Mouse (Mus musculus) spleen, postnatal 4 days (tissue): ENCODE data around the gene Smc6.

Source experiments
- DNase-seq, 2 experiments: peaks; one replicate each; pipeline ENCODE4 v3.0.0; 2022; ENCODE audit warnings: low spot score in 2 of 2

The Smc6 gene

DNA sequence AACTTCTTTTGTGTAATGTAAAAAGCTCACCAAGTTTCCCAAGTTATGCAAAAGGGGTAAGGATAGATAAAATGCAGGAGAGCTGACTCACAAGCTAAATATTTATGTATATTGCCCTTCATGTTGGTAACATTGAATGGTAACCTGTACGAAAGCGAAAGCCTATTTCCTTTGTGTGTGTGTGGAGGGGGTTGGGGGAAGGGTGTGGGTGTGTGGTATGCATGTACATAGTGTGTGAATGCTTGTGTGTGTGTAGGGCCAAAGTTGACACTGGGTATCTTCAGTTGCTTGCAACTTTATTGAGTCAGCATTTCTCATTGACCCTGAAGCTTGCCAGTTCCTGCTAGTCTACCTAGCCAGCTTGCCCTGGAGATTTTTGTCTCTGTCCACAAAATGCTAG, 15.9 kb downstream of the Smc6 start:
- no peak for DNase-seq

DNA sequence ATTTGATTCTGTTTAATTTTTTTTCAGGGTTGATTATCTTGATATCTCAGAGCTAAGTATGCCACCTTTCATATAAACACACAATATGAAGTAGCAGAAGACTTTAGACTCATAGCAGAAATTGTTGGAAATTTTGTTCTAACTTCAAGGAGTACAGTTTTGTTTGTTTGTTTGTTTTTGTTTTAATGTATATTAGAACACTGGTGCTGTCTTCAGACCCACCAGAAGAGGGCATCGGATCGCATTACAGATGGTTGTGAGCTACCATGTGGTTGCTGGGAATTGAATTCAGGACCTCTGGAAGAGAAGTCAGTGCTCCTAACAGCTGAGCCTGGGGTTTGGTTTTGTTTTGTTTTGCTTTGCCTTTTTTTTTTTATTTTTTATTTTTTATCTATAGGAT, 20.7 kb downstream of the Smc6 start:
- DNase-seq = no peak

DNA sequence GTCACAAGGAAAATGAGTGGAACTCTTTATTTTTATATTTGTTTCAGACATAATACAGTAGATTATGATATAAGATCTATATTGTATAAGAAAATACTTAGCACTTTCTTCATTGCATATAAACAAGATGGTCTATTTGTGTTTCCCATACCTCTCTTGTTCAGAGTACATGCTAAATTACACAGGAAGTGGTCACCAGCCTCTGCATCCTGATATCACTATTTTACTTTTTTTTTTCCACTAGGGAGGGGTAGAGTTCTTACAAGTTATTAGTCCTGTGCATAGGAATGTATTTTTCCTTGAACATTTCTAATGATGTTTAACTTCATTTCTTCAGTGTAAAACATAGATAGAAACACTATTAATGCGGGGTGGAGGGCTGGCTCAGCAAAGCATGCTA, 35.2 kb downstream of the Smc6 start:
- no peak for DNase-seq

DNA sequence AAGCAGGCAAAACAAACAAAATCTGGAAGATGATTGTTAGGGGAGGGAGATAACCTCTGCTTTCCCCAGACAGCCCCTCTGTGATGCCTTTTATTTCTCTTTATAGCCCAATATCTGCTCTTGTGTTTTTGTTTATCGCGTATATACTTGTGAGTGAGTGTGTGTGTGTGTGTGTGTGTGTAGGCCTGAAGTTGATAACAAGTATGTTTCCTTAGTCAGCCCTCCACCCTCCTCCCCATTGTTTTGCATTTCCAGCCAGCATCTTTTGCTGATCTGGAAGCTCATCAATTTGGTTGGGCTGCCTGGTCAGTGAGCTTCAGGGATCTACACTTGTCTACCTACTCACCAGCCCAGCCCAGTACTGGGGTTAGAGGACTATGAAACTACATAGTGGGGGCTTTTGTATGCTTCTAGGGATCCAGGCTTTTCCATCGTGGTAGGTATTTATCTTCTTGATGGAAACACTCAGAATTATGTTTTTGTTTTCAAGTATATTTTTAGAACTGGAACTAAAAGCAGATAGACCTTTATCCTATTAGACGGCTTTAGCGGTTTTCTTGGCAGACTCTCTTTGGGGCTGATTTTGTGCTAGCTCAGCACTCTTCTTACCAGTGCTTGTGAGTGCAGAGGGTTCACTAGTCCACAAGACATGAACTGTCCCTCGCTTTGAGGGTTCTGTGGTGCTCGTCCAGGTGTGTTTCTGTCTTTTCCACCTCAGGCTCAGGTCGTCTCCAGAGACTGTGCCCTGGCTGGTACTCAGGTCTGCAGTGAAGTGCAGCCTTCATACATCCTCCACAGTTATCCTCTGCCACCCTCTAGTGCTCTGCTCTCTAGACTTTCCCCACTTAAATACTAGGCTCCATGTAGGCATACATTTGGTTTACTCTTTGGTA, 41.3 kb downstream of the Smc6 start:
- DNase-seq = no peak

DNA sequence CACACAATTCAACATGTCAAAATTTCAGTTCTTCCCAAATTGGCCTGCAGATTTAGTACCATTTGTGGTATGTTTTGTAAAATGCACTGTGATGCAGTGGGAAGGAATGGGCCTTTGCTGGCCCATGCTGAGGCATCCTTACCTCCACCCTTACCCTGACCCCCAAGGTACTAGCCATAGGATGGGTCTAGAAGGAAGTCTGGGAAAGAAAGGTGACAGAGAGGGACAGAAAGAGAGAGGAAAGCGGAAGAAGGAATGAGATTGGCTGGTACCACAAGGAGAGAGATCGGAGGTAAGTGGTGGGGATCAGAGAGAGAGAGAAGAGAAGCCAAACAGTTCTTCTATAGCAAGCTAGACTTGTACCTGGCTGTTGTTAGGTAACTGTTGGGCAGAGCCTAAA, 45.4 kb downstream of the Smc6 start:
- no peak for DNase-seq

DNA sequence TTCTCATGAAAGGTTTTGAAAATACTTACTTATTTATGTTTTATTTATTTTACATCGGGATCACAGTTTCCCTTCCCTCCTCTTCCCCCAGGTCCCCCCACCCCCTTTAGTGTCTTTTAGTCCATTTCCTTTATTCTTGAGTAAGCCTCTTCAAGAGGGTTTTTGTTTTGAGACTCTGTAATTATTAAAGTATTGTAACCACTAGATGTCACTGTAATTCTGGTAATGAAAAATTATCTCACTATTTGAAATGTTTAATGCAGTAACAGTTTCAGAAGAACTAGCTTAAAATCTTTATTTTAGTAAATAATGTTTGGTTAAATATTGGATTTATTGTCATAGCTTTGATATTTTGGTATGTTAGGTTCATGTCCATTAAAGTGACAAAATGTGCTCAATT, 48.2 kb downstream of the Smc6 start:
- DNase-seq = no peak

DNA sequence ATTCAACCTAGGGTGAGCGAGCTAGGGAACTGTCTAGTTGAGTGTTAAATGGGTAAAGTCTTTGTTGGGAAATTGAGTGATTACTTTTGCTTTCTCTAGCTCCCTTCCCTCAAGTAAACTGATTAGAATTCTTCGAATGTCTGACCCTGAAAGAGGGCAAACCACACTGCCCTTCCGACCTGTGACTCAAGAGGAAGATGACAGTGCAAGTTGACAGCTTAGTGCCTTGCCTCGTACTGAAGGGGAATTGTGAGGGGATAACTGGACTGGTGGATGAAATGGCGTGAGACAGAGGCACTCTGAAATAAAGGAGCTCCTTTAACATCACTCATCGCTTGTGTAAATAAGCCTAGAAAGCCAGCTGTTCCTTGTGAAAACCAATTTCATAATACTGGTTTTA, 52.0 kb downstream of the Smc6 start:
- no peak for DNase-seq

DNA sequence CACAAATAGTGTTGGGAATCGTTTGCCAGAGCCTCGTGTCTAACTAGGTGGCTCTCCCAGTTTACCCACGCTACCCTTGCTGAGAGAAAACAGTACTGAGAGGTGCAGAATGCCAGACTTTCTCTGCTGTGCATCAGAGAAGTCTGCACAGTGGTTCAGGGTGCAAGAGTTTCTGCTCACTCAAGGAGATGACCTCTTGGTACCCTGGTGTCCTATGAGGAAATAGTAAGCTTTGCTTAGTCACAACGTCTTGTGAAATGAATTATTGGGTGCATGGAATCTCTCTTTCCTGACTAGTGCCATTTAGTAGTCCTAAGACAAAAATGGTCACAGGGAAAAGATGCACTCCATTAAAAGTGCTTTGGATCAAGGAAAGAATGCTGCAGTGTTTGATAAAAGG, 58.8 kb downstream of the Smc6 start:
- no peak for DNase-seq

DNA sequence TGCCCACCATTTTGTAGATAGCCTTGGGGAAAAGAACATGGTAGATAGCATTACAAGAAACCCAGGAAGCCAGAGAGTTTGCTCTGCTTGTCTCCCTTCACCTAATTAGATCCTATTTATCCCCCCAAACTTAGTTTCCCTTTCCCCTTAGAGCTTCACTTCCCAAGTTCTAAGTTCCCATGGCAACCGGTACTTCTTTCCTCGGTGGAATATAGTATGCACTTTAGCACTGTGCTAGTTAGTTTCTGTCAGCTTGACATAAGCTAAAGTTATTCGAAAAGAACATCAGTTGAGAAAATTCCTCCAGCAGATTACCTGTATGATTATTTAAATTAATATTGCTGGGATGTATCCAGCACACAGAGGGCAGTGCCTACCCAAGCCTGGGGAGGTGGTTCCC, 60.8 kb downstream of the Smc6 start:
- DNase-seq = no peak

DNA sequence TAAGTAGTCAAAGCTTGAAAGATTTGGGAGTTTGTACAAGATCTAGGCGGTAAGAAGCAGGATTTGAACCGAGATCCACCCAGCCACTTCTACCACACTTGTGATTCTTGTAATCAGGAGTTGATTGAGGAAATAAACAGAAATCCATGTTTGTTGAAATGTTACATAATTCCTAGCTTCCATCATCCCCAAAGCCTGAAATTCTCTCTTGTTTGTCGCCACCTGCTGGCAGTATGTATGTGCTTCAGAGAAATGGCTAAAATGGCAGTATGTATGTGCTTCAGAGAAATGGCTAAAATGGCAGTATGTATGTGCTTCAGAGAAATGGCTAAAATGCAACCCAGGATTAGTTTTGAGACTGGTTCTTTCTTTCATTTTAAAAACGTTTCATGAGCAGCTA, 71.2 kb downstream of the Smc6 start:
- DNase-seq = no peak

DNA sequence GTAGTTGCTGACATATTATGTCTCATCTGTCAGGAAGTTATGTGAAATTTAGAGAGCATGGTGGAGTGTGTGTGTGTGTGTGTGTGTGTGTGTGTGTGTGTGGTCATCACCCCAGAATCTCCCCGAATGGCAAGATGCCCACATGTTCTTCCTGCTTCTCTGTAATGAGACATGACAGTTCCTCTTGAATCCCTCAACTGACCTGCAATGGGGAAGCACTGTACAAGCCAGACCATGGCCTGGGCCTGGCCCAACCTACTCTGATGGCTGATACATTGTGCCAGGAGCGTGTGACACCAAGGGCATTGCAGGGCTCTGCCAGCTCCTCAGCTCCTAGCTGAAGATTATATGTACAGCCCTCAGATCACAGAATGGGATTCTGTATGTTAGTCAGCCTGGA, 72.6 kb downstream of the Smc6 start:
- DNase-seq = no peak

DNA sequence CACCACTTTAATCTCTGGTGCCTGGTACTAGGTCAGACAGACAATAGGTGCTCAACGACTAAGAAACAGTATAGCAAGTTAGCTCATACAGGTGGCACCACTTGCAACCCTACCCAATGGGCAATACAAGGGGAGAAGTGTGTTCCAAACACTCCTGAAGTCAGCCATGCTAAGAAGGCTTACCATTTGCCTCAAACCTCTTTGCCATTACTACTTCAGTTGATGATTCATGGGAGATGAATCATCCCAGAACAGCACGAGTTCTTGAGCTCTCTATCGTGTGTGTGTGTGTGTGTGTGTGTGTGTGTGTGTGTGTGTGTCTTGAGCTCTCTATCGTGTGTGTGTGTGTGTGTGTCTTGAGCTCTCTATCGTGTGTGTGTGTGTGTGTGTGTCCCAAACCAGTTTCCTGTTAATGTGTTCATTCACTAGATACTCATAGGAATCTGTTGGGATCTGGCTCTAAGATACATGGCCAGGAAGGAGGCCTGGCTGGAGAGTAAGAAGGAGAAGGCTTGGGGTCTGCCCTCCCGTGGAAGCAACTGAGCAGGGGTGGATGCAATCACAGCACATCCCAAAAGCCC, 76.4 kb downstream of the Smc6 start:
- no peak for DNase-seq

DNA sequence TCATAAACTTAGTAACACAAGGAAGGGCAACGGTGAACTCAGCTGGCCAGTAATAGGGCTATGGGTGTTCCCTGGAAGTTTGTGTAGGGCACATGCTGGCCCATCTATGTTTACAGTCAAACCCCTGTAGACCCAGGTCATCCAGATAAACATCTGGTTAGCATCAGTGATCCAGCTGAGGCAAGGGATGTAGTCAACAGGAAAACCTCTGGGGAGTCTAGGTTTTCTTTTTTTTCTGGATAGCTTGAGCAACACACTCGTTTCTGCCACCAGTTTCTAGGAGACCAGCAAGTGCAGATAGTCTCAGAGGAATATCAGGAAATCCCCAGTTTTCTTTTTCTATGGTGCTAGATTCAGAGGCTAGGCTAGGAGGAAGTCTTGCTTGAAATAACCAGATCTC, 80.3 kb downstream of the Smc6 start:
- no peak for DNase-seq

DNA sequence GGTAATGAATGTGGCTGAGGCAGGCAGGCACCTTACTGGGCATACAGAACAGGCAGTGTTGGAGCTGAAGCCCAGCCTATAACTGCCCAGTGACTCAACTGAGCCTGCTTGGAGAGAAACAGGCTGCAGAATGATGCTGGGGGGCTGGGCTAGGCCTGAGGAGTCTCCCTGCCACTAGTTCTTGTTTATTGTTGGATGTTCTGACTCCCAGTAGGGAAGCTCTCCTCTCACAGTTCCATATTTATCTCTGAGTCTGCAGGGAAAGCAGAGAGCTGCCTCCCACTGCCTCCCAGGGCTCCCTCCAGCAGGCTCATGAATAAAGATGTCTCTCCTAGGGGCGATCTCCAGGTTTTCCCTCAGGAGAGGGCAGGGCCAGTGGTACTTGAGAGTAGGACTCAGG, 82.7 kb downstream of the Smc6 start:
- no peak for DNase-seq

DNA sequence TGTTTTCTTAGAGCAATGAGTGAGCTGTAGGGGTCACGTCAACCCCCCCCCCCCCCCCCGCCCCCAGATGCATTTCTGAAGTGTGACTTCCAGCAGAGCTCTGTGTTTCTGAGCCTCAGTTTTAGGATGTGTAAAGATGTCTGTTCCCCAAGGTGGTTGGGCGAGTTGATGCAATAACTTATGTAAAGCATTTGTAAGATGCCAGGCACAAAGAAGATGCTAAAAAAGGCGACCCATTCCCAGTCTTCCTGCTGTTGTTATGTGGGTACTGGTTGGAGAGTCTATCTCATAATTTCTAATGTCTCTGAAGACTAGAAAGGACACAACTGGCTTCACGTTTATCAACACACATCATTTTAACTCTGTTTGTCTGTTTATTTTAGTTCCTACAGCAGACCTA, 84.2 kb downstream of the Smc6 start:
- DNase-seq = no peak

DNA sequence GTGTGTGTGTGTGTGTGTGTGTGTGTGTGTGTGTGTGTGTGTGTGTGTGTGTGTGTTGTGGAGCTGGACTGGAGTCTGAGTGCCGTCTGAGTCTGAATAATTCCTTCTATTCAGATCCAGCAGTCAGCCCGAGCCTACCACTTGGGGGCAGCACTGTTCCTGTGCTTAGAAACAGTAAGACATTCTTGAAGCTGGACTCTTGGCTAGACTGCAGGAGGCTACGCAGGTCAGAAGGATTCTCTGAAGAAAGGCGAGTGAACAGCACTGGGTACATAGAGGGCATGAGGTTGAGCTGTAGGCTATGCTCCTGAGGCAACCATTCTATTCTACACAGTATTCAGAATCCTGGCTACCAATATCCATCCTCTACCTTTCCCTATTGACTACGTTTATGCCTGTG, 85.2 kb downstream of the Smc6 start:
- DNase-seq = peak; percentile 40 to 74

DNA sequence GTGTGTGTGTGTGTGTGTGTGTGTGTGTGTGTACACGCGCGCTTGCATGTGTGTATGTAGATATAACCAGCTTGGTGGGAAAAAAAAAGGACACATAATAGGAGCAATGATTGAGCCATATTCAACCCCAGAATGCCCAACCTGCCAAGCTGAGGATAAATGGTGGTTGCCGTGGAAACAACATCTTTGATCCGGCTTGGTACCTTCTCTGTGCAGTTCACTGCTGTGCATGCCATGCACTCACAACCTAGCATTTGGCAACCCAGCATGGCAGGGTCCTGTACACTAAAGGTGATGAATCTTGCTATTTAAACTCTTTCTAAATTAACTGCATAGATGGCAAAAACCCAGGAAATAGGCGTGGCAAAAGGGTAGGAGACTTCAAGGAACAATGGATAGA, 96.7 kb downstream of the Smc6 start:
- DNase-seq = no peak

DNA sequence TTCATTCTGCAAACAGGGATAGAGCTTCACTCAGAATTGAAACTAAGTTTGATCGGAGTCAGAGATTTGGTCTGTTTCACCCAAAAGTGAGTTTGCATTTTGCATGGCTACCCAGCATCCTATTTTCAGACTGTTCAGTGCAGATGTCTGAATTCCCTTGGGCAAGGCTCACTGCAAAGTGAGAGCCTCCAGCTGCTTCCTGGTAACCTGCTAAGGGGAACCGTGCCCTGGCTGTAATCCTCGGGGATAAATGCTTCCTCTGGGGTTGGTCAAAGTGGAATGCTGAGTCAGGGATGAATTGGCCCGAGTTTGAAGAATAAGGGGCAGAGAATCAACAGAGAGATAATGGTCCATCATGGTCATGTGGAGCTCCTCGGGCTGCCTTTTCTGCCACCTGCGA, 99.2 kb downstream of the Smc6 start:
- no peak for DNase-seq

DNA sequence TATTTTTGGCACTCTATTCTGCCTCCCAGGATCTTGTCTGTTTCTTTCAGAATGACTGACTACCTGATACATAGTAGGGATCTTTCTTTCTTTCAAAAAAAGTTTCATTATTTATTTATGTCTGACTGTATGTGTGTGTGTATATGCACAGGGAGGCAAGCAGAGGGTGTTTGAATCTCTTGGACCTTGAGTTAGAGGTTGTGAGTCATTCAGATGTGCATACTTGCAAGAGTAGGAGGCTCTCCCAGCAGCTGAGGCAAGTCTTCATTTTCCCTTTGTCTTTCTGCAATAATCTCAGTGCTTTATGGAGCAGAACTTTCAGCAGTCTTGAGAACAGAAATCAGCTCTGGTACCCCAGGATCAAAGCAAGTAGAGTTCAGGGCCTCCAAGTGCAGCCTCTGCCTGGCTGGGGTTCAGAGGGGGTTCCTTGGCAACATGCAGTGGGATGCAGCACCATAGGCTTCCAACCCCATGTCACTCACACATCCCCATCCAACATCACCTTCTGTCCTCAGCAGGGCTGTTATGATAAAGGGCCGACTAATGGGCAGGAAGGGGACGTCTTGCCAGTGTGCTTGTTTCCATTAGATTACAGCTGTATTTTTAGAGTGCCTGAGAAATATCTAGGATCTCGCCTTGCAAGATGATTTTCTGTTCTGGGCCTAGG, 101.5 kb downstream of the Smc6 start:
- no peak for DNase-seq
